Mouse (Mus musculus) small intestine, adult 10 weeks (tissue): ENCODE measurements around the gene C1qtnf1. TPM values are rescaled to one million over a fixed set of nuclear protein-coding genes. Genes with fewer than 3 reads are reported as not detected.

Source experiments
- polyA plus RNA-seq: library from polyadenylated mRNA; stranded (reverse); fragments of 350-450 nt; fragmentation: Illumina TruSeq; extraction: RNeasy Lipid Tissue Mini Kit (QIAGEN cat#74804); gene quantifications from one replicate; pipeline ENCODE4 v1.2.3, GENCODE M21; 2014; ENCODE audit warnings: low replicate concordance

C1qtnf1 gene
- 0.63 TPM for polyA plus RNA-seq

GRCm38 (mm10) chr11:118427986-118428385 is at the start of gene C1qtnf1:
TSS of gene C1qtnf1 (plus strand) at chr11:118428203.

GRCm38 (mm10) chr11:118401760-118402280 is 26.2 kb upstream of the C1qtnf1 start, which contains the start of gene Lgals3bp:
TSS of gene Lgals3bp (minus strand) at chr11:118402092.

GRCm38 (mm10) chr11:118418834-118419504 is 9.0 kb upstream of the C1qtnf1 start, which contains the start of gene Cant1:
TSS of gene Cant1 (minus strand) at chr11:118419086.

GRCm38 (mm10) chr11:118476396-118477373 is 48.7 kb downstream of the C1qtnf1 start, which contains the start of gene Engase:
TSS of gene Engase (plus strand) at chr11:118476829.

Other genes starting within 250 kb of the C1qtnf1 start
- gene Cyth1, start 179.6 kb upstream of the C1qtnf1 start, polyA plus RNA-seq: 37.1 TPM
- gene Usp36, start 138.0 kb upstream of the C1qtnf1 start, polyA plus RNA-seq: 1.8 TPM
- gene Cep295nl, start 85.7 kb upstream of the C1qtnf1 start, polyA plus RNA-seq: not detected
- gene Timp2, start 72.5 kb upstream of the C1qtnf1 start, polyA plus RNA-seq: 16.7 TPM
- 38.8 TPM for gene Lgals3bp, start 26.1 kb upstream of the C1qtnf1 start, polyA plus RNA-seq
- gene Cant1, start 9.1 kb upstream of the C1qtnf1 start, polyA plus RNA-seq: 8.5 TPM
- gene Engase, start 48.6 kb downstream of the C1qtnf1 start, polyA plus RNA-seq: 1.1 TPM